Mouse (Mus musculus) olfactory bulb, adult 2 months (tissue): ENCODE data around the gene Kcnip4.

Experiments used
- CTCF ChIP-seq: fragments of 200-500 bp; IDR thresholded peaks from 2 replicates; pipeline ENCODE4 v1.5.1; 2012; ENCODE audit warnings: low read depth, mild to moderate bottlenecking, low read length, moderate library complexity; ENCODE audit not compliant: insufficient read depth
- POLR2A ChIP-seq: fragments of 200-500 bp; IDR thresholded peaks from 2 replicates; pipeline ENCODE4 v1.6.1; 2012; ENCODE audit warnings: mild to moderate bottlenecking, low read depth, low read length, moderate library complexity; ENCODE audit not compliant: insufficient read depth

DNA sequence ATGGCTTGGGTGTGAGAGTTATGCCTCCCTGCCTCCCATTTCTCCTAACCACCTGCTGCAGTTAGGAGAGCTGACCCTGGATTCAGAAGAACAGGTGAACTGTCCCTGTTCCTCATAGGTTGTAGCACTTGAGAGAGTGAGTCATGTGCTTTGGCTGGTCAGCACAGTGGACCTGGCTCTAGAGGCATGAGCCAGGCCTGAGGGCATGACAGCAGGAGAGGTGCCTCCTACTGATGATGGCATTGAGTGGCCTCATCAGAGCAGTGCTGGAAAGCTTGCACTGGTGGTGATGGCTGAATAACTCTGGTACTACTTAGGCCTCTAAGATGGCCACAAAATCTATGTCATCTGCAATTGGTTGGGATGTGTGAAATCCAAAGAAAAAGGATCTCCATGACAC lies 776.1 kb downstream of the Kcnip4 start:
- no peak for TF ChIP-seq CTCF
- TF ChIP-seq POLR2A, result no peak
